Mouse (Mus musculus) midbrain, postnatal 0 days (tissue): ENCODE data around the gene H2-M5. TPM values are rescaled to one million over a fixed set of nuclear protein-coding genes. Genes with fewer than 3 reads are reported as not detected.
"Not testable (repeated sequence)": the region's sequence is repeated elsewhere in the genome, so short reads cannot be mapped to it uniquely, and the experiment has no call there.

ENCODE experiments used
- ATAC-seq: fragments of 200-750 bp; cut with Nextera tagmentation; 2 replicates; pipeline ENCODE4 v1.8.0; 2017; ENCODE audit warnings: moderate number of reproducible peaks, mild to moderate bottlenecking, moderate TSS enrichment, moderate library complexity; ENCODE audit not compliant: low FRiP score
- DNase-seq: peaks from one replicate; pipeline ENCODE4 v3.0.0-alpha.2; 2015; ENCODE audit warnings: low spot score
- H3K27ac ChIP-seq: fragments of 300-500 bp; sonication (generic); 2 replicates; pipeline ENCODE4 v1.5.1; 2014; ENCODE audit warnings: low read depth, mild to moderate bottlenecking, low read length, mixed read lengths
- H3K27me3 ChIP-seq: fragments of 300-500 bp; sonication (generic); 2 replicates; pipeline ENCODE4 v1.6.1; 2014; ENCODE audit warnings: low read length, control low read depth, mixed read lengths; ENCODE audit not compliant: insufficient read depth
- H3K36me3 ChIP-seq: fragments of 300-500 bp; sonication (generic); 2 replicates; pipeline ENCODE4 v1.6.1; 2014; ENCODE audit warnings: low read length, control low read depth, mixed read lengths; ENCODE audit not compliant: insufficient read depth
- H3K4me1 ChIP-seq: fragments of 300-500 bp; sonication (generic); 2 replicates; pipeline ENCODE4 v1.6.1; 2014; ENCODE audit warnings: mild to moderate bottlenecking, control low read depth, antibody characterized with exemption, low read length, mixed read lengths; ENCODE audit not compliant: insufficient read depth
- H3K4me2 ChIP-seq: fragments of 300-500 bp; sonication (generic); 2 replicates; pipeline ENCODE4 v1.6.1; 2014; ENCODE audit warnings: low read depth, mild to moderate bottlenecking, low read length, mixed read lengths; ENCODE audit not compliant: poor library complexity, severe bottlenecking
- H3K4me3 ChIP-seq: fragments of 300-500 bp; sonication (generic); 2 replicates; pipeline ENCODE4 v1.5.1; 2014; ENCODE audit warnings: low read depth, mild to moderate bottlenecking, low read length, moderate library complexity
- H3K9ac ChIP-seq: fragments of 300-500 bp; sonication (generic); replicated peaks from 2 replicates; pipeline ENCODE4 v1.6.1; 2014; ENCODE audit warnings: mild to moderate bottlenecking, low read length, moderate library complexity, mixed read lengths; ENCODE audit not compliant: poor library complexity, severe bottlenecking
- H3K9me3 ChIP-seq: fragments of 300-500 bp; sonication (generic); 2 replicates; pipeline ENCODE4 v1.6.1; 2016; ENCODE audit warnings: low read length, control low read depth
- CTCF ChIP-seq: IDR thresholded peaks from 2 replicates; pipeline ENCODE4 v1.5.1; 2016; ENCODE audit warnings: antibody characterized with exemption, mild to moderate bottlenecking
- WGBS: fragments of 180-500 bp; shearing (Covaris S2); extraction: QIAGEN DNeasy Blood & Tissue Kit; methylation state at CpG from one replicate; pipeline ENCODE4 v1.1.7; 2014; 5-methylcytosine and 5-hydroxymethylcytosine counted together
- polyA plus RNA-seq: library from polyadenylated mRNA; unstranded; fragments of >200 nt; fragmentation: Nextera tagmentation; extraction: Ambion mirVana; gene quantifications from 2 replicates; pipeline ENCODE4 v1.2.1, GENCODE M21; 2015
- total RNA-seq: library from RNA; depleted of rRNA; stranded (reverse); fragments of >200 nt; gene quantifications from 2 replicates; pipeline ENCODE4 v1.2.3, GENCODE M21; 2014

Gene H2-M5
- total and polyA plus RNA-seq, 2 experiments from 2014 or later: 1.6 to 2.0 TPM

DNA sequence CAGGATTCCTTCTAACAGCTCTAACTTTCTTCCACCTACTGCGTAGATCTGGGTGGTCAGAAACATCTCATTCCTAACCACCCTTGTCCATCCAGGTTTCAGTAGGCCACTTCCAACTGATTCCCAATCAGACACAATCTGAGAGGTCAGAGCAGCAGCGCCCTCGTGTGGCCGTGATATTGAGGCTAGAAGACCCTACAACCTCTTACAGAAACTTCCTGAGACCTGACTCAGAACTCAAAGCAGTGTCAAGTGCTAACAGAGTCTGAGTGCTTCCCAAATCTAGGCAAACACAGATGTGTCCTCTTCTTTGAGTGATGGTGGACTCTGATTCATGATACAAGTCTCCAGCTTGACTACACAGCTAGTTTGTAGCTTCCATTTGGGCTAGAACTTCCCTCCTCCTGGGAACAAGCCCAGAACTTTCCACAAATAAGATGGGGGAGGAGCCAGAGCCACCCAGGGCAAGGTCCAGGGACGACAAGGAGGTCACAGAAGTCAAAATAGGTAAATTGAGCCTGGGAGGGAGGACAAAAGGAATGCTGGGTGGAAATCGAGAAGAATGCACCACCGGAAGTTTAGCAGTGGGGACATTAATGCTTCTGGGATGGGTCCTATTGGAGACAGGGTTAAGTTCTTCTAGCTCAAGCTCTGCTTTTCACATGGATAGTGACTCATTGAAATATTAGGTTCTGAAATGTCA, 7.8 kb upstream of the H2-M5 start:
- no peaks in the 10 kb centered on the region for H3K4me1 ChIP-seq
- H3K9ac ChIP-seq: no peak overlapping the region
- H3K4me3 ChIP-seq: no peak overlapping the region
- no peak overlapping the region for H3K4me2 ChIP-seq
- H3K9me3 ChIP-seq: no peaks in the 10 kb centered on the region
- DNase-seq (peak; percentile 84), ATAC-seq (no peak)
- H3K36me3 ChIP-seq: no peaks in the 10 kb centered on the region
- 34% methylated on average over 7 of the region's 7 CpGs for WGBS
- TF ChIP-seq CTCF: peak; percentile 84
- no peak overlapping the region for H3K27ac ChIP-seq
- no peaks in the 10 kb centered on the region for H3K27me3 ChIP-seq

DNA sequence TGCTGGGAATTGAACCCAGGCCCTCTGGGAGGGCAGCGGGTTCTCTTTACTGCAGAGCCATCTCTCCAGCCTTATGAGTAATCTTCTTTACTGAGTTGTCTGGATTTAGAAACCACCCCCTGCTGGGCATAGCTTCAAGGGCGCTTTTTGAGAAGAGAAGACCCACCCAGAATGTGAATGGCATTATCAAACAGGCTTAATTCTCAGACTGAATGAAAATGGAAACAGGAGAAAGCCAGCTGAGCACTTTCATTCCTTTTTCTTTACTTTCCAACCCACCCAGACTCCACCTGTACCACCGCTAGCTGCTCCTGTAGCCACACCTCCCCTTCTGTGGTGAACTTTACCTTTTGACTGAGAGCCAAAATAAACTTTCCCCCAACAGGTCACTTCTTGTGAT, 6.1 kb upstream of the H2-M5 start:
- WGBS: 48% methylated on average over 3 of the region's 3 CpGs
- ATAC-seq (no peak), DNase-seq (no peak)
- H3K9me3 ChIP-seq: no peaks in the 10 kb centered on the region
- H3K9ac ChIP-seq: no peak overlapping the region
- TF ChIP-seq CTCF: no peak
- no peak overlapping the region for H3K4me2 ChIP-seq
- no peak overlapping the region for H3K27ac ChIP-seq
- no peaks in the 10 kb centered on the region for H3K27me3 ChIP-seq
- no peaks in the 10 kb centered on the region for H3K36me3 ChIP-seq
- no peak overlapping the region for H3K4me3 ChIP-seq
- no peaks in the 10 kb centered on the region for H3K4me1 ChIP-seq

DNA sequence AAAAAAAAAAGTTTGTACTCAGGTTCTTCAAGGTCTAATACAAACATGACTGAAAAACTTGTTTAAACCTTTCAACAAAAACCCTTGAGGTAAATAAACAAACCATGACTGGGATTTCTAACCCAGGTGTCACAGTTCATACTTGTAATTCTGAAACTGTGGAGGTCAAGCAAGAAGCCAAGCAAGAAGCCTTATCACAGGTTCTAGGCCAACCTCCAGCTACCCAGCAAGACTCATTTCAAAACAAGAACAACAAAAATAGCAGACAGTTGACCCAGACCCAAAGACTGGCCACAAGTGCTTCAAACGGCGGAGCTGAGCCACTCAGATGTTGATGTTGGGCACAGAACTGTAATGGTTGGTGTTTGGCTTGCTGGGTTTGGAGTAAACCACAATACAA, 5.2 kb upstream of the H2-M5 start:
- Histone ChIP-seq H3K4me3 (no peak overlapping the region), H3K9ac (no peak overlapping the region), H3K36me3 (no peaks in the 10 kb centered on the region), H3K27ac (no peak overlapping the region), H3K27me3 (peaks cover 2% of the 10 kb centered on the region; the same call in 1 of the 2 replicates), H3K9me3 (no peaks in the 10 kb centered on the region), H3K4me1 (no peaks in the 10 kb centered on the region), H3K4me2 (no peak overlapping the region)
- DNase-seq (no peak), ATAC-seq (no peak)
- no peak for TF ChIP-seq CTCF
- 96% methylated on average over 2 of the region's 2 CpGs for WGBS

DNA sequence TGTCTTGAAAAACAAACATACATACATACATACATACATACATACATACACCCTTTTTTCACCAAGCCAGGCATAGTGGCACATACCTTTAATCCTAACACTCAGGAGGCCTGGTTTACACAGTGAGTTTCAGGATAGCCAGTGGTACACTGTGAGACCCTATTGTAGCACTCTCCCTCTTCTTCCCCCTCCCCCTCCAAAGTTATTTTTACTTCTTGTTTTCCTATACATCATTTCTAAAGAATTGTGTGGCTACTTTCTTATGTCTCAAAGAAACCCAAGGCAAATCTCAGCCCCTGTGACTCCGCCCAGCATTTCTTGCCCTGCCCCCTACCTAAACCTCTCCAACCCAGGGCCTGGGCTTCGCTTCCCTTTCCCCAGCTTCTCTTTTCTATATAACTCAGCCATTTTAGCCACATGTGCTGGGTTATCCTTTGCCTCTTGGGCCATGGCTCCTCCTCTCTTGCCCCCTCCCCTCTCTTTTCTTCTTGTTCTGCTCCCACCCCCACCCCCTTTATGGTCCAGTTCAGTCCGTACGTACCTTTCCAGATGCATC, 4.5 kb upstream of the H2-M5 start:
- Histone ChIP-seq H3K9ac (no peak overlapping the region), H3K4me1 (no peaks in the 10 kb centered on the region), H3K4me2 (no peak overlapping the region), H3K27me3 (peaks cover 6% of the 10 kb centered on the region), H3K36me3 (no peaks in the 10 kb centered on the region), H3K9me3 (no peaks in the 10 kb centered on the region), H3K27ac (no peak overlapping the region), H3K4me3 (no peak overlapping the region)
- ATAC-seq (no peak), DNase-seq (no peak)
- TF ChIP-seq CTCF: no peak
- WGBS: 95% methylated on average over 4 of the region's 4 CpGs

DNA sequence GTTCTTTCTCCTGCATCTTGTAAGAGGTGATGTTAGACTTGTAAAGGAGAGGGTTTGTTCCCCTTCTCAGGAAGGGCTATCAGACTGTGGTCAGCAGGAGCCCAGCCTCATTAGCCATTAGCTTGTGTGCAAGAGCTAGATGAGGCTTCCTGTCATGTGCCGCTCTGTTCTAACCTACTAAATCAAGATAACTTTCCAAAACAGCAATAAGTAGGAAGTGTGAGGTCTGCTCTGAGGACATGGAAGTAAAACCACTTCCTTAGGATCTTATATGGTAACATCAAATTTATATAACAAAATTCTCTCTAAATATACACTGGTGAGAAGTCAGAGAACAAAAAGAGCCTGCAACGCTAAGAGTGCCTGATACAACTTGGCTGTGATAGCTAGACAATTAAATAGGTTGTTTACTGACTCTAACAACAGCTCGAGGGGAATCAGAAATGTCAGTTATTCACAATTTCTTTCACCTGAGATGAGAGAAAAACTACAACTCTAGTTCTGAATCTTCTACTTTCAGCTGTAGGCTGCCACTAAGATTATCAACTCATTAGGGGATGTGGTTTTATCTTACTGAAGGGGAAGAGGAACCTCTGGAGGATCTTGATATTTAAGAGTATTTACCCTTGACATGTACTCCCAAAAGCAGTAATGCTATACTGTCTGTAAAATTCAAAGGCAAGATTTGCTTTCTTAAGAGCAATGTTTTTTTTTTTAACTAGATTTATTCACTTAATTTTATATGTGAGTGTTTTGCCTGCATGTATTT, 3.2 kb upstream of the H2-M5 start:
- no peak for ATAC-seq

DNA sequence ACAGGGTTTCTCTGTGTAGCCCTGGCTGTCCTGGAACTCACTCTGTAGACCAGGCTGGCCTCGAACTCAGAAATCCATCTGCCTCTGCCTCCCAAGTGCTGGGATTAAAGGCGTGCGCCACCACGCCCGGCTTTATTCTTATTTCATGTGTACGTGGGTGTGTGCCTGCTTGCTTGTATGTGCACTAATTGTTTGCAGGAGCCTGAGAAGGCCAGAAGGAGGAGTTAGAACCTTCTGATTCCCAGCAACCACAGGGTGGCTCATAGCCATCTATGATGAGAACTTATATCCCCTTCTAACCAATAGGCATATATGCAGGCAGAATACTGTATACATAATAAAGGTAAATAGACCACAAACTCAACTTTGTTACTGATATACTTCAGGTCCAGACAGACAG, 1.3 kb upstream of the H2-M5 start:
- ATAC-seq: not testable (repeated sequence)
- WGBS: 93% methylated on average over 6 of the region's 6 CpGs

More for the DNA sequence above, 3.2 kb upstream of the H2-M5 start:
- Histone ChIP-seq H3K27me3 (peaks cover 13% of the 10 kb centered on the region), H3K4me1 (no peaks in the 10 kb centered on the region), H3K4me3 (no peak overlapping the region), H3K27ac (no peak overlapping the region), H3K9ac (no peak overlapping the region), H3K36me3 (no peaks in the 10 kb centered on the region), H3K9me3 (no peaks in the 10 kb centered on the region), H3K4me2 (no peak overlapping the region)
- no peak for TF ChIP-seq CTCF
- no peak for DNase-seq
- 75% methylated on average over 3 of the region's 3 CpGs for WGBS

More for the DNA sequence above, 1.3 kb upstream of the H2-M5 start:
- not testable (repeated sequence) for H3K36me3 ChIP-seq, H3K4me3 ChIP-seq, DNase-seq, H3K9ac ChIP-seq, H3K27ac ChIP-seq, H3K9me3 ChIP-seq, H3K4me2 ChIP-seq, H3K4me1 ChIP-seq
- peaks cover 13% of the 10 kb centered on the region for H3K27me3 ChIP-seq
